Mouse (Mus musculus) hindbrain, embryonic 13.5 days (tissue): ENCODE results near the gene Bmp6. TPM values are rescaled to one million over a fixed set of nuclear protein-coding genes. Genes with fewer than 3 reads are reported as not detected.

Experiments used
- ATAC-seq: fragments of 200-750 bp; cut with Nextera tagmentation; 2 replicates; pipeline ENCODE4 v1.8.0; 2017; ENCODE audit warnings: moderate TSS enrichment; ENCODE audit not compliant: low FRiP score
- H3K27ac ChIP-seq: fragments of 300-500 bp; sonication (generic); 2 replicates; pipeline ENCODE4 v1.5.1; 2015; ENCODE audit warnings: inconsistent platforms, mild to moderate bottlenecking, moderate library complexity
- H3K27me3 ChIP-seq: fragments of 300-500 bp; sonication (generic); 2 replicates; pipeline ENCODE4 v1.6.1; 2015; ENCODE audit warnings: mild to moderate bottlenecking, inconsistent platforms
- H3K36me3 ChIP-seq: fragments of 300-500 bp; sonication (generic); 2 replicates; pipeline ENCODE4 v1.6.1; 2015; ENCODE audit warnings: mild to moderate bottlenecking, inconsistent platforms
- H3K4me1 ChIP-seq: fragments of 300-500 bp; sonication (generic); replicated peaks from 2 replicates; pipeline ENCODE4 v1.6.1; 2015; ENCODE audit warnings: inconsistent platforms
- H3K4me2 ChIP-seq: fragments of 300-500 bp; sonication (generic); 2 replicates; pipeline ENCODE4 v1.6.1; 2015; ENCODE audit warnings: inconsistent platforms, mild to moderate bottlenecking, moderate library complexity
- H3K4me3 ChIP-seq: fragments of 300-500 bp; sonication (generic); 2 replicates; pipeline ENCODE4 v1.5.1; 2015; ENCODE audit warnings: mild to moderate bottlenecking, inconsistent platforms
- H3K9ac ChIP-seq: fragments of 300-500 bp; sonication (generic); 2 replicates; pipeline ENCODE4 v1.6.1; 2015; ENCODE audit warnings: mild to moderate bottlenecking, inconsistent platforms
- H3K9me3 ChIP-seq: fragments of 300-500 bp; sonication (generic); 2 replicates; pipeline ENCODE4 v1.6.1; 2016; ENCODE audit warnings: inconsistent platforms
- WGBS: fragments of 180-500 bp; shearing (Covaris S2); methylation state at CpG from one replicate; pipeline ENCODE4 v1.1.7; 2015; 5-methylcytosine and 5-hydroxymethylcytosine counted together
- polyA plus RNA-seq: library from polyadenylated mRNA; unstranded; fragments of >200 nt; fragmentation: Nextera tagmentation; extraction: Ambion mirVana; gene quantifications from 2 replicates; pipeline ENCODE4 v1.2.1, GENCODE M21; 2015

Gene Bmp6
- polyA plus RNA-seq, 1 experiment from 2014 or later: 3.1 TPM

GRCm38 (mm10) chr13:38408636-38409035 is 63.7 kb downstream of the Bmp6 start:
- no peak overlapping the region for H3K4me3 ChIP-seq
- no peak for ATAC-seq
- no peak overlapping the region for H3K9ac ChIP-seq
- no peaks in the 10 kb centered on the region for H3K9me3 ChIP-seq
- peaks cover 4% of the 10 kb centered on the region; the same call in 1 of the 2 replicates for H3K4me1 ChIP-seq
- no peaks in the 10 kb centered on the region for H3K27me3 ChIP-seq
- H3K36me3 ChIP-seq: no peaks in the 10 kb centered on the region
- no peak overlapping the region for H3K27ac ChIP-seq
- WGBS: 70% methylated on average over 3 of the region's 3 CpGs
- H3K4me2 ChIP-seq: no peak overlapping the region

DNA sequence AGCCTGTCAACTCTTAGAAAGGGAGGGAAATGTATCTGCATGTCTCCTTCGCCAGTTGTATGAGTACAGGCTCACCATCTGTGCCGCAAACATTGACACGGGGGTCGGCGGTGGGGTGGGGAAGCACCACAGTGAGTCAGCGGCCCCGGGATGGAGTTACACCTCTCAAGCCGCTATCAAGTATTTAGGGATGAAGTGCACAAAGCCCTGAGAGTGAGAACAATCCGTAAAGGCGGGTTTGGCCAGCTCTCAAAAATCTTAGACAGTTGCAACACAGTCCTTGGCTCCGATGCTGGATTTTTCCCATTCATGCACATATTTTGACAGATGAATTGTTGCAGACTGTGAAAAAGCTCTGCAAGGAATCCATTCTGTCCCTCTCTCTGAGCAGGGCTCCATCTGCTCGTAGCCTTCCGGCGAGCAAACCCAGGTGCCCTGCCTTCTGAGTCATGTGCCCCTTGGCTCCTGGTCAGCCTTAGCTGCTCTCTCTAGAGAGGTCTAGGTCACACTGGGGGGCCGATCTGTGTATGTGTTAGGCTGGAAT is 65.5 kb downstream of the Bmp6 start:
- no peaks in the 10 kb centered on the region for H3K36me3 ChIP-seq
- no peak for ATAC-seq
- peaks cover 4% of the 10 kb centered on the region; the same call in 1 of the 2 replicates for H3K4me1 ChIP-seq
- no peak overlapping the region for H3K27ac ChIP-seq
- H3K4me3 ChIP-seq: no peak overlapping the region
- no peaks in the 10 kb centered on the region for H3K27me3 ChIP-seq
- 36% methylated on average over 15 of the region's 15 CpGs for WGBS
- H3K9me3 ChIP-seq: no peaks in the 10 kb centered on the region
- H3K4me2 ChIP-seq: no peak overlapping the region; the same call in 1 of the 2 replicates
- no peak overlapping the region for H3K9ac ChIP-seq

GRCm38 (mm10) chr13:38419781-38420180 is 74.9 kb downstream of the Bmp6 start:
- Histone ChIP-seq H3K36me3 (no peaks in the 10 kb centered on the region), H3K27me3 (no peaks in the 10 kb centered on the region), H3K9ac (no peak overlapping the region), H3K9me3 (no peaks in the 10 kb centered on the region), H3K4me3 (no peak overlapping the region), H3K4me1 (no peaks in the 10 kb centered on the region), H3K4me2 (no peak overlapping the region), H3K27ac (no peak overlapping the region)
- WGBS: 92% methylated on average over 7 of the region's 7 CpGs
- ATAC-seq: no peak

DNA sequence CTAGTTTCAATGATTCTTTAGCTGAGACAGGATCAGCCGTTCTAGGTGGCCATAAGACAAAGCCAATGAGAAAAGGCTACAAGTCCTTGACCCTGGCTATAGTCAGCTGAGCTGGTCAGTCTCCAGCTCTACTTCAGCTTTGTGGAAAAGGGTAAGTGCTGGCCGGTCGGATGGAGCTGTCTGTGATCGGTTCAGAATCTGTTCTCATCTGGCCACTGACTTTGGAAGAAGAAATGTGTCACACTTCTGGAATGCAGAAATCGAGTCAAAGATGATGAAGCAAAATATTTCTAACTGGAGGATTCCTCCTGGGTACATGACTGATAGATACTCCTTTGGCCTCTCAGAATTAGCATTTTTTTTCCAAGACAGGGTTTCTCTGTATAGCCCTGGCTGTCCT is 77.6 kb downstream of the Bmp6 start:
- Histone ChIP-seq H3K4me3 (no peak overlapping the region), H3K9ac (no peak overlapping the region), H3K4me2 (no peak overlapping the region), H3K9me3 (no peaks in the 10 kb centered on the region), H3K27ac (no peak overlapping the region), H3K27me3 (no peaks in the 10 kb centered on the region), H3K36me3 (no peaks in the 10 kb centered on the region), H3K4me1 (no peaks in the 10 kb centered on the region)
- no peak for ATAC-seq
- WGBS: 87% methylated on average over 5 of the region's 5 CpGs

DNA sequence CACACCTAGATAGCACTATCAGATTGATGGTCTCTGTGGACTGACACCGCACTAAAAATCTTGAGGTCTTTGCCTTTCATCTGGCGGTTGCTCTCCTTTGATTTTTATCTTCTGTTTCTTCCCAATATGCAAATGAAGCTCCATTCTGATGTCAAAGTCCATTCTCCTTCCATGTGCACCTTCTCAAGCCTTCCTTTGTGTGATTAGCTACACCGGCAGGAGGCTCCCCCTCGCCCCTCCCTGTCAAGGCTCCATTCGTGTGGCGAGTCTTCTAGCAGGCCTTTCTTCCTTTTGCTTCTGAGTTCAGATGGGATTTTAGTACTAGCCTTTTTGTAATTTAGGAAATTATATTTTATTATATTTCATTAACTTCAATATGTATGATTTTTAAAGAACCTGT is 80.4 kb downstream of the Bmp6 start:
- H3K27ac ChIP-seq: no peak overlapping the region
- WGBS: 44% methylated on average over 6 of the region's 6 CpGs

DNA sequence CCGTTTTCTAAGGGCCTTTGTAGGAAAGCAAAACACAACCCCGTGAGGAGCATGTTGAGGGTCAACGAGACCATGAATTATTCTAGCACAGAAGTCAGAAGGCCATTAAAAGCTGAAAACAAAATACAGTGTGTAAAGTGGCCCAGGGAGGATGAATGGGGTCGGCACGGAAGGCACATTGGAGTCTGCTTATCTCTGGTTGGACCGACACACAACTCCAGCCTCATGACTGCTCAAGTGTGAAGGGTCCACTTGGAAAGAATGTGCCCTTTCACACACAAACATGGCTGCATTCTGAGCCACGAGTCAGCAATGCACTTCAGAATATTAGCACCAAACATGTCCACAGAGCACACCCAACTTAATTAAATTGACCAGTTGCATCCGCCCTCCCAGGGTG is 84.8 kb downstream of the Bmp6 start:
- ATAC-seq: no peak
- Histone ChIP-seq H3K9me3 (0 out of 2 replicates have a peak, but pooled peaks cover 5% of the 10 kb centered on the region), H3K4me2 (no peak overlapping the region), H3K27me3 (no peaks in the 10 kb centered on the region), H3K9ac (no peak overlapping the region), H3K27ac (no peak overlapping the region), H3K4me3 (no peak overlapping the region), H3K36me3 (no peaks in the 10 kb centered on the region), H3K4me1 (no peaks in the 10 kb centered on the region)
- 76% methylated on average over 8 of the region's 8 CpGs for WGBS

More for the DNA sequence above, 80.4 kb downstream of the Bmp6 start:
- Histone ChIP-seq H3K4me2 (no peak overlapping the region), H3K4me1 (no peaks in the 10 kb centered on the region), H3K27me3 (no peaks in the 10 kb centered on the region), H3K9ac (no peak overlapping the region), H3K4me3 (no peak overlapping the region), H3K36me3 (no peaks in the 10 kb centered on the region), H3K9me3 (0 out of 2 replicates have a peak, but pooled peaks cover 5% of the 10 kb centered on the region)
- no peak for ATAC-seq

DNA sequence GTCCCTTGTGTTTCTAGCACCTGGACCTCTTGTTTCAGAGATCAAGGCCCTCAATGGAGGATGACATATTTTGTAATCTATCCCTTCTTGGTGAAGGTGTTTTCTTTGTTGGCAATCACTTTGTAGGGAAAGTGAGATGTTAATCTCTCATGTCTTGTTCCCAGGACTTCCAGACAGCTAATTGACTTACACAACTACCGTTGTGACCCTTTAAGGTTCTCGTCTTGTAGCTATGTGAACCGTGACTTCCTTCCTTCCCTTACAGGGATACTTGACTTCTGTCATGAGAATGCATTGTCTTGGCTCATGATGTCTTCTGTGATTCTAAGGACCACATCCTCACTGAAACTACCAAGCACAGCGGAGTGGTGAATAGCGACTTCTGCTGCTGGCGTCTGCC is 85.2 kb downstream of the Bmp6 start:
- Histone ChIP-seq H3K36me3 (no peaks in the 10 kb centered on the region), H3K4me2 (no peak overlapping the region), H3K27ac (no peak overlapping the region), H3K9ac (no peak overlapping the region), H3K9me3 (0 out of 2 replicates have a peak, but pooled peaks cover 5% of the 10 kb centered on the region), H3K4me1 (no peaks in the 10 kb centered on the region), H3K27me3 (no peaks in the 10 kb centered on the region), H3K4me3 (no peak overlapping the region)
- 92% methylated on average over 6 of the region's 6 CpGs for WGBS
- ATAC-seq: no peak

- Histone ChIP-seq H3K4me3 (no peak overlapping the region), H3K4me1 (no peaks in the 10 kb centered on the region), H3K27me3 (no peaks in the 10 kb centered on the region), H3K9ac (no peak overlapping the region), H3K36me3 (no peaks in the 10 kb centered on the region), H3K9me3 (no peaks in the 10 kb centered on the region), H3K4me2 (no peak overlapping the region), H3K27ac (no peak overlapping the region)
- WGBS: 94% methylated on average over 5 of the region's 5 CpGs
- no peak for ATAC-seq
Measured at GRCm38 (mm10) chr13:38434831-38435230, 89.9 kb downstream of the Bmp6 start.

- Histone ChIP-seq H3K27ac (no peak overlapping the region), H3K36me3 (no peaks in the 10 kb centered on the region), H3K27me3 (no peaks in the 10 kb centered on the region), H3K4me3 (no peak overlapping the region), H3K4me2 (no peak overlapping the region), H3K9me3 (no peaks in the 10 kb centered on the region), H3K9ac (no peak overlapping the region), H3K4me1 (no peaks in the 10 kb centered on the region)
- no peak for ATAC-seq
- WGBS: 41% methylated on average over 5 of the region's 5 CpGs
Measured at GRCm38 (mm10) chr13:38437930-38438329, 93.0 kb downstream of the Bmp6 start.

- ATAC-seq: no peak
- H3K27ac ChIP-seq: no peak overlapping the region
- H3K36me3 ChIP-seq: no peaks in the 10 kb centered on the region
- no peak overlapping the region for H3K4me2 ChIP-seq
- H3K9me3 ChIP-seq: no peaks in the 10 kb centered on the region
- no peaks in the 10 kb centered on the region for H3K27me3 ChIP-seq
- H3K4me1 ChIP-seq: no peaks in the 10 kb centered on the region
- H3K9ac ChIP-seq: no peak overlapping the region
- H3K4me3 ChIP-seq: no peak overlapping the region
- 91% methylated on average over 10 of the region's 10 CpGs for WGBS
Measured at GRCm38 (mm10) chr13:38440240-38440639, 95.3 kb downstream of the Bmp6 start.

- Histone ChIP-seq H3K4me2 (no peak overlapping the region), H3K9me3 (no peaks in the 10 kb centered on the region), H3K4me1 (no peaks in the 10 kb centered on the region), H3K4me3 (no peak overlapping the region), H3K27ac (no peak overlapping the region), H3K36me3 (no peaks in the 10 kb centered on the region), H3K9ac (no peak overlapping the region), H3K27me3 (no peaks in the 10 kb centered on the region)
- no peak for ATAC-seq
- WGBS: 92% methylated on average over 6 of the region's 6 CpGs
Measured at GRCm38 (mm10) chr13:38448516-38449015, 103.7 kb downstream of the Bmp6 start.

DNA sequence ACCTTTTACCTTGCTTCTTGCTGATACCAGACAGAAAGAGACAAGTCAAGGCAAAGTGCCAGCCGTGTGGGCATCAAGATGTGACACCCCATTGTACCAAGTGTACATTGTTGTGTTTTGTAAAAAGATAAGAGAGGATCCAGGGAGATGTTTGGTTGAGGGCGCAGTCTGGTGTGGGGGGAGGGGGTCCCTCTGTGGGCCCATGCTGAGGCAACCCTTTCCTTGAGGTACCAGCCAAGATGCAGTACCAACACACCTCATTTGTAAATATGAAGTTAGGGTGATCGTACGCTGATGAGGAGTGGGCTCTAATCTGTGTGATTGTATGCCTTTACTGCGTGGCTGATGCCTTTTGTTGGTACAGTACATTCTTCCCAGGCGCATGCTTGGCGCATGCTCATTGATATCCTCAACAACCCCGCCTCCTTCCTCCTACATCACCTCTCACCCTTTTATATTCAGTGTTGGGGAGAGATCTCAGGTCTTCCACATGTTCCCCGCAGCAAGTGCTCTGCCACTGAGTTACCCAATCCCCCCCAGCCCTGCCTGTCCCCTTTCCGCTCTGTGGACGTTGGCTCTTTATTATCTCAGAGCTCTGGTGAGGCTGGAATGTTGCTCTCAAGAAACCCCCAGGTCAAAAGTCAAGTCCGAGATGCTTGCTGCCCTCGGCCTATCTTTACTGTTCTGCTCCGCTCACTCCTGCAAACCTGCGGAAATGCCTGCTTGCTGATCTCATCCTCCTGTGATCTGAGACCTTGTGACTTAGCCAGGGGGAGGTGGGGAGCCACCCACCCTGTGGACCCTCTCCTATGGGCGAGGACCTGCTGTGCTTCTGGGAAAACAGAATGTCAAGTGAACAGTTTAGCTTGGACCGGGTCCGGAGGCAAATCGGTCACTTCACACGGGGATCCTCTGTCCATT is 105.4 kb downstream of the Bmp6 start:
- no peaks in the 10 kb centered on the region for H3K9me3 ChIP-seq
- H3K27me3 ChIP-seq: no peaks in the 10 kb centered on the region
- H3K9ac ChIP-seq: no peak overlapping the region
- no peak for ATAC-seq
- no peaks in the 10 kb centered on the region for H3K4me1 ChIP-seq
- 68% methylated on average over 20 of the region's 20 CpGs for WGBS
- H3K27ac ChIP-seq: no peak overlapping the region
- H3K36me3 ChIP-seq: no peaks in the 10 kb centered on the region
- no peak overlapping the region for H3K4me2 ChIP-seq
- no peak overlapping the region for H3K4me3 ChIP-seq
